Mouse (Mus musculus) right cerebral cortex, adult 18-20 months (tissue): ENCODE results near the gene Bdkrb2.
A peak's percentile ranks its signal among the peaks of the same experiment; 100 is the strongest.

Experiments used
- DNase-seq: peaks from one replicate; pipeline ENCODE4 v3.0.0; 2022; ENCODE audit warnings: mixed read lengths

Bdkrb2 gene

GRCm38 (mm10) chr12:105562936-105563680 is at the start of gene Bdkrb2:
Gene Bdkrb2, plus strand, starts transcription at chr12:105563226.
- DNase-seq, result peak; percentile 31

GRCm38 (mm10) chr12:105514111-105514510 is 48.9 kb upstream of the Bdkrb2 start:
- DNase-seq, result no peak

GRCm38 (mm10) chr12:105517026-105517675 is 45.9 kb upstream of the Bdkrb2 start:
- DNase-seq, result no peak

GRCm38 (mm10) chr12:105519851-105520250 is 43.2 kb upstream of the Bdkrb2 start:
- no peak for DNase-seq

GRCm38 (mm10) chr12:105521170-105521762 is 41.8 kb upstream of the Bdkrb2 start:
- DNase-seq, result no peak

- no peak for DNase-seq
These were observed 39.3 kb upstream of the Bdkrb2 start for GRCm38 (mm10) chr12:105523737-105524136.

GRCm38 (mm10) chr12:105526186-105526585 is 36.8 kb upstream of the Bdkrb2 start:
- no peak for DNase-seq

- DNase-seq, result peak; percentile 71
These were observed 36.2 kb upstream of the Bdkrb2 start for GRCm38 (mm10) chr12:105526829-105527228.

- no peak for DNase-seq
These were observed 33.5 kb upstream of the Bdkrb2 start for GRCm38 (mm10) chr12:105529545-105529944.

- no peak for DNase-seq
These were observed 31.2 kb upstream of the Bdkrb2 start for GRCm38 (mm10) chr12:105531724-105532371.

- DNase-seq, result no peak
These were observed 28.2 kb upstream of the Bdkrb2 start for GRCm38 (mm10) chr12:105534842-105535241.

- DNase-seq, result no peak
These were observed 26.9 kb upstream of the Bdkrb2 start for GRCm38 (mm10) chr12:105535968-105536760.

GRCm38 (mm10) chr12:105537162-105537561 is 25.9 kb upstream of the Bdkrb2 start:
- DNase-seq, result no peak

- no peak for DNase-seq
These were observed 23.4 kb upstream of the Bdkrb2 start for GRCm38 (mm10) chr12:105539649-105540048.

- DNase-seq, result no peak
These were observed 21.2 kb upstream of the Bdkrb2 start for GRCm38 (mm10) chr12:105541590-105542402.

- DNase-seq, result no peak
These were observed 20.5 kb upstream of the Bdkrb2 start for GRCm38 (mm10) chr12:105542513-105542912.

GRCm38 (mm10) chr12:105543176-105543575 is 19.9 kb upstream of the Bdkrb2 start:
- no peak for DNase-seq

GRCm38 (mm10) chr12:105543751-105544150 is 19.3 kb upstream of the Bdkrb2 start:
- peak; percentile 84 for DNase-seq

GRCm38 (mm10) chr12:105544872-105545271 is 18.2 kb upstream of the Bdkrb2 start:
- no peak for DNase-seq

GRCm38 (mm10) chr12:105545696-105546435 is 17.2 kb upstream of the Bdkrb2 start:
- DNase-seq, result no peak

GRCm38 (mm10) chr12:105546538-105546937 is 16.5 kb upstream of the Bdkrb2 start:
- no peak for DNase-seq
